Mouse (Mus musculus): ENCODE data around the gene Fadd.

Fadd gene

GRCm38 (mm10) chr7:144581559-144582283 lies 542 bp downstream of the Fadd start:
- DNase-seq (ENCODE audit: extremely low read depth, insufficient read length, low spot score): no peak

- peak; percentile 75 for DNase-seq (ENCODE audit: extremely low read depth, insufficient read length, low spot score)
Observed at GRCm38 (mm10) chr7:144577876-144578275, 4.4 kb downstream of the Fadd start.

GRCm38 (mm10) chr7:144572234-144572633 lies 10.0 kb downstream of the Fadd start:
- no peak for DNase-seq (ENCODE audit: extremely low read depth, insufficient read length, low spot score)

- no peak for DNase-seq (ENCODE audit: extremely low read depth, insufficient read length, low spot score)
Observed at GRCm38 (mm10) chr7:144571598-144571997, 10.7 kb downstream of the Fadd start.

- DNase-seq (ENCODE audit: extremely low read depth, insufficient read length, low spot score): peak; percentile 52
Observed at GRCm38 (mm10) chr7:144569428-144569827, 12.8 kb downstream of the Fadd start.

GRCm38 (mm10) chr7:144568091-144568490 lies 14.2 kb downstream of the Fadd start:
- DNase-seq (ENCODE audit: extremely low read depth, insufficient read length, low spot score): no peak

- no peak for DNase-seq (ENCODE audit: extremely low read depth, insufficient read length, low spot score)
Observed at GRCm38 (mm10) chr7:144566921-144567682, 15.2 kb downstream of the Fadd start.

- no peak for DNase-seq (ENCODE audit: extremely low read depth, insufficient read length, low spot score)
Observed at GRCm38 (mm10) chr7:144563456-144564155, 18.7 kb downstream of the Fadd start.

GRCm38 (mm10) chr7:144562016-144562415 lies 20.2 kb downstream of the Fadd start:
- no peak for DNase-seq (ENCODE audit: extremely low read depth, insufficient read length, low spot score)

GRCm38 (mm10) chr7:144560594-144560993 lies 21.7 kb downstream of the Fadd start:
- DNase-seq (ENCODE audit: extremely low read depth, insufficient read length, low spot score): no peak

- DNase-seq (ENCODE audit: extremely low read depth, insufficient read length, low spot score): no peak
Observed at GRCm38 (mm10) chr7:144558552-144558951, 23.7 kb downstream of the Fadd start.

GRCm38 (mm10) chr7:144554123-144554472 lies 28.2 kb downstream of the Fadd start:
- DNase-seq (ENCODE audit: extremely low read depth, insufficient read length, low spot score): no peak

- peak; percentile 91 for DNase-seq (ENCODE audit: extremely low read depth, insufficient read length, low spot score)
Observed at GRCm38 (mm10) chr7:144553237-144554122, 28.8 kb downstream of the Fadd start, which contains the start of gene Ppfia1. Gene Ppfia1 (minus strand): TSS chr7:144553729.

- DNase-seq (ENCODE audit: extremely low read depth, insufficient read length, low spot score): no peak
Observed at GRCm38 (mm10) chr7:144552274-144552673, 30.0 kb downstream of the Fadd start.

GRCm38 (mm10) chr7:144550811-144551210 lies 31.5 kb downstream of the Fadd start:
- no peak for DNase-seq (ENCODE audit: extremely low read depth, insufficient read length, low spot score)

GRCm38 (mm10) chr7:144549904-144550566 lies 32.2 kb downstream of the Fadd start:
- no peak for DNase-seq (ENCODE audit: extremely low read depth, insufficient read length, low spot score)

- DNase-seq (ENCODE audit: extremely low read depth, insufficient read length, low spot score): no peak
Observed at GRCm38 (mm10) chr7:144545231-144545630, 37.0 kb downstream of the Fadd start.

GRCm38 (mm10) chr7:144541351-144541750 lies 40.9 kb downstream of the Fadd start:
- DNase-seq (ENCODE audit: extremely low read depth, insufficient read length, low spot score): no peak

- no peak for DNase-seq (ENCODE audit: extremely low read depth, insufficient read length, low spot score)
Observed at GRCm38 (mm10) chr7:144539146-144539545, 43.1 kb downstream of the Fadd start.
